Mouse (Mus musculus): ENCODE measurements at regions not wholly inside any gene's neighbourhood (a gene's known extent, or its start where the extent isn't known, plus 50 kb on each side); places are given as distances from the start of the nearest gene placed in this dataset.
A peak's percentile ranks its signal among the peaks of the same experiment; 100 is the strongest.

DNA sequence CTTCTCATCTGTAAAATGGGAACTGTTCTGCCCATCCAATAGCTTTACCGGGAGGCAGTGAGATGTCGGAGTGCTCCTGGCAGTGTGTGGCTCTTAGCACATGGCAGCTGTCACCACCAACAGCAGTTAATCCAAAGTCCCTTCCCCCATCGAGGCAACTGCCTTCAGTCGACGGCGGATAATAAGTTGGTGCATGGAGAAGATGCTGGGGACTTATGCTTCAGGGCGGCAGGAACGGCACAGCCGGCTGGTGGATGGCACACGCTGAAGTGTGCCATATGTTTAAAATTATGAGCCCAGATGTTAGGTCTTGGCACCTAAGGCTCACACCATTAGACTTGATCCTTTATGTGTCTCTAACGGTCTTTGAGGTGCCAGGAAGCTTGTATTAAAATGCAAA is 183.5 kb downstream of the Wdr11 start:
- Histone ChIP-seq H3K4me3 (ENCODE audit: low read depth, low read length) (no peak overlapping the region), H3K4me2 (ENCODE audit: low read depth, low read length, severe bottlenecking) (no peak overlapping the region), H3K4me1 (replicated peaks; ENCODE audit: control insufficient read depth, insufficient read depth, low read length) (peaks cover 5% of the 10 kb centered on the region; the same call in 1 of the 2 replicates), H3K27me3 (ENCODE audit: control insufficient read depth, insufficient read depth, low read length) (no peaks in the 10 kb centered on the region), H3K27ac (ENCODE audit: low read depth, low read length) (no peak overlapping the region), H3K36me3 (ENCODE audit: control insufficient read depth, insufficient read depth, low read length) (no peaks in the 10 kb centered on the region), H3K9me3 (ENCODE audit: control insufficient read depth, low read length) (no peaks in the 10 kb centered on the region), H3K9ac (ENCODE audit: low read length) (no peak overlapping the region)
- DNase-seq (ENCODE audit: low spot score) (peak; percentile 55), ATAC-seq (replicated peaks; ENCODE audit: low FRiP score) (peak; percentile 61; the same call in 1 of the 2 replicates)
- WGBS = 56% methylated on average over 11 of the region's 11 CpGs

DNA sequence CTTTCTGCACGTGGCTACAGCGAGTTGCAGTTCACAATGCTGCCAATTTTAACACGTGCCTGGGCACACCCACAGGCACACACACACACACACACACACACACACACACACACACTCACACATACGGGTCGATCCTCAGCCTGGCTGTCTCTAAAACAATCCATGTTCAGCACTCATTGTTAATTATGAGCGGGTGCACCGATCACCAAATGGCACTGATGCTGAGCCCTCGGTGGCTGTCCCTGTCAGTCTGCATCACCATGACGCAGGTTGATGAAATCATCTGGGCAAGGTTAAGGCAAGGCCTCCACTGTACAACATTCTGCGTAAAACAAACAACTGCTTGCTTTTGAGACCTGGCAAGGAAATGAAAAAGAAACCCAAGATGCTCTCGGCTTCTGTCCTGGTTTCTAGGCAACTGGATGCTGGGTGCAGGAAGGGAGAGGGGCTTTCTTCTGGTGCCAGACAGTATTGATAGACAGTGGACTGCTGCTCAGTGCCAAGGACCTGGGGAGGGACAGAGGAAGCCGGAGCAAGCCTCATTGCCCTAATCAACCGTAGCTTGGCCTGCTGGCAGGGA is 187.3 kb downstream of the Wdr11 start:
- no peak for DNase-seq (ENCODE audit: low spot score)
- 51% methylated on average over 13 of the region's 13 CpGs for WGBS
- Histone ChIP-seq H3K4me3 (ENCODE audit: low read depth, low read length) (no peak overlapping the region), H3K36me3 (ENCODE audit: control insufficient read depth, insufficient read depth, low read length) (no peaks in the 10 kb centered on the region), H3K27me3 (ENCODE audit: control insufficient read depth, insufficient read depth, low read length) (no peaks in the 10 kb centered on the region), H3K4me2 (ENCODE audit: low read depth, low read length, severe bottlenecking) (no peak overlapping the region), H3K4me1 (replicated peaks; ENCODE audit: control insufficient read depth, insufficient read depth, low read length) (peaks cover 3% of the 10 kb centered on the region; the same call in 1 of the 2 replicates), H3K9me3 (ENCODE audit: control insufficient read depth, low read length) (no peaks in the 10 kb centered on the region), H3K27ac (ENCODE audit: low read depth, low read length) (no peak overlapping the region), H3K9ac (ENCODE audit: low read length) (no peak overlapping the region)
- no peak; the same call in 1 of the 2 replicates for ATAC-seq (replicated peaks; ENCODE audit: low FRiP score)

GRCm38 (mm10) chr7:129779939-129780338 is 188.3 kb downstream of the Wdr11 start:
- no peaks in the 10 kb centered on the region for H3K9me3 ChIP-seq (ENCODE audit: control insufficient read depth, low read length)
- no peaks in the 10 kb centered on the region for H3K36me3 ChIP-seq (ENCODE audit: control insufficient read depth, insufficient read depth, low read length)
- H3K4me2 ChIP-seq (ENCODE audit: low read depth, low read length, severe bottlenecking) = no peak overlapping the region
- no peak overlapping the region for H3K27ac ChIP-seq (ENCODE audit: low read depth, low read length)
- H3K4me3 ChIP-seq (ENCODE audit: low read depth, low read length) = no peak overlapping the region
- ATAC-seq (replicated peaks; ENCODE audit: low FRiP score) (no peak), DNase-seq (ENCODE audit: low spot score) (no peak)
- H3K27me3 ChIP-seq (ENCODE audit: control insufficient read depth, insufficient read depth, low read length) = no peaks in the 10 kb centered on the region
- H3K4me1 ChIP-seq (replicated peaks; ENCODE audit: control insufficient read depth, insufficient read depth, low read length) = no peaks in the 10 kb centered on the region; the same call in 1 of the 2 replicates
- 70% methylated on average over 6 of the region's 6 CpGs for WGBS
- no peak overlapping the region for H3K9ac ChIP-seq (ENCODE audit: low read length)

DNA sequence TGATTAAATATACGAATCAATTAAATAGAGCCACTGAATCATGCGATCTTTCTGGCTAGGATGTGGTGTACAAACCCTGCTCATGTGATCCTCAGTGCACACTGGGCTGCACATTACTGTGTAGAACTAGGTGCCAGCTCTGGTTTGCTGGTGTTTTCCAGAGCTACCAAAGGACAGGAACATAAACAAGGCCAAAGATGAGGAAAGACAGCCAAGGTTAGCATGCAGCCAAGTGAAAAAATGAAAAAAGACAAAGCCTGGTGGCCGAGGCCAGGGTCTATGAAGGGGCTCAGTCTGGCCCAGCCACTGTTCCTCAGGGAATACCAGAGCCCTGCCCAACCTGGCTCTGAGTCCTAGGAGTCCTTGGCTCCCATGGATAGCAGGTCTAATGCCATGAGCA is 190.1 kb downstream of the Wdr11 start:
- DNase-seq (ENCODE audit: low spot score) (no peak), ATAC-seq (replicated peaks; ENCODE audit: low FRiP score) (no peak)
- Histone ChIP-seq H3K9me3 (ENCODE audit: control insufficient read depth, low read length) (no peaks in the 10 kb centered on the region), H3K27me3 (ENCODE audit: control insufficient read depth, insufficient read depth, low read length) (no peaks in the 10 kb centered on the region), H3K4me1 (replicated peaks; ENCODE audit: control insufficient read depth, insufficient read depth, low read length) (no peaks in the 10 kb centered on the region; the same call in 1 of the 2 replicates), H3K4me2 (ENCODE audit: low read depth, low read length, severe bottlenecking) (no peak overlapping the region), H3K36me3 (ENCODE audit: control insufficient read depth, insufficient read depth, low read length) (no peaks in the 10 kb centered on the region), H3K27ac (ENCODE audit: low read depth, low read length) (no peak overlapping the region), H3K4me3 (ENCODE audit: low read depth, low read length) (no peak overlapping the region), H3K9ac (ENCODE audit: low read length) (no peak overlapping the region)
- 79% methylated on average over 3 of the region's 3 CpGs for WGBS

DNA sequence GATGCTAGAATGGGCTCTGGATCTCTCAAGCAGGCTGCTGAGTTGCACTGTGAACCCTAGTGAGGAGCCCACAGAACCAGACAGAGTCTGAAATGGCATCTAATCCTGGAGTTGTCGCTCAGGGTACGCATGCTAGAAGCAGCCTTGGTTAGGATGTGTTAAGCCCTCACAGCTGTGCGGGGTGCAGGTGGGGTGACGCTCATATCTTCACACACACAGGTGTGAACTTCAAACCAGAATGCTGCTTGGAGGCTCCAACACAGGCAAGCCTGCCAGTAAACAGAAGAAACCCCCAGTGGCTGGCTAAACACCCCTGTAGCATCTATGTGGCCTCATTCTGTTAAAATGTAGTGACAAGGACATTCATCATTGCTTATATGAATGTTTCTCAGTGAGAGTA is 193.3 kb downstream of the Wdr11 start:
- H3K27ac ChIP-seq (ENCODE audit: low read depth, low read length) = no peak overlapping the region
- no peaks in the 10 kb centered on the region for H3K36me3 ChIP-seq (ENCODE audit: control insufficient read depth, insufficient read depth, low read length)
- H3K9me3 ChIP-seq (ENCODE audit: control insufficient read depth, low read length) = no peaks in the 10 kb centered on the region
- no peaks in the 10 kb centered on the region for H3K27me3 ChIP-seq (ENCODE audit: control insufficient read depth, insufficient read depth, low read length)
- ATAC-seq (replicated peaks; ENCODE audit: low FRiP score) (no peak), DNase-seq (ENCODE audit: low spot score) (peak; percentile 43)
- 91% methylated on average over 4 of the region's 4 CpGs for WGBS
- H3K4me3 ChIP-seq (ENCODE audit: low read depth, low read length) = no peak overlapping the region
- no peak overlapping the region for H3K9ac ChIP-seq (ENCODE audit: low read length)
- no peak overlapping the region for H3K4me2 ChIP-seq (ENCODE audit: low read depth, low read length, severe bottlenecking)
- H3K4me1 ChIP-seq (replicated peaks; ENCODE audit: control insufficient read depth, insufficient read depth, low read length) = no peaks in the 10 kb centered on the region

DNA sequence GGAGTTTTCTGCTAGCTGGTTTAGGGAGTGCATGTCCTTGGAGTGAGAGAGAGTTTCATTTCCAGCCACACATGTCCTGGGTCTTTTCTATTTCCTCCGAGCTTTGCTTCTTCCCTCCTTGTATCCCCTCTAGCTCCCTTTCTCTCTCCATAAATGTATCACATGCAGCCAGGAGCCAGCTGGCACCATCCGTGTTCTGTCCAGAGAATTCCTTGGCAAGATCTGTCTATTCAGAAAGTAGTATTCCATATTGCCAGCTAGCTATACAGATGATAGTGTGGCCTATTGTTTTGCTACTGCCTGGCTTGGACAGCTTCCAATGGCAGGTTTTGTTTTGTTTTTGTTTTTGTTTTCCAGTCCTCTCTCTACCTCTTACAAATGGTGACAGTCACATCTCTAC is 195.3 kb downstream of the Wdr11 start:
- H3K4me2 ChIP-seq (ENCODE audit: low read depth, low read length, severe bottlenecking) = no peak overlapping the region
- DNase-seq (ENCODE audit: low spot score) (no peak), ATAC-seq (replicated peaks; ENCODE audit: low FRiP score) (no peak)
- H3K27ac ChIP-seq (ENCODE audit: low read depth, low read length) = no peak overlapping the region
- no peaks in the 10 kb centered on the region for H3K27me3 ChIP-seq (ENCODE audit: control insufficient read depth, insufficient read depth, low read length)
- H3K36me3 ChIP-seq (ENCODE audit: control insufficient read depth, insufficient read depth, low read length) = no peaks in the 10 kb centered on the region
- no peaks in the 10 kb centered on the region for H3K9me3 ChIP-seq (ENCODE audit: control insufficient read depth, low read length)
- no peaks in the 10 kb centered on the region for H3K4me1 ChIP-seq (replicated peaks; ENCODE audit: control insufficient read depth, insufficient read depth, low read length)
- 74% methylated on average over 2 of the region's 2 CpGs for WGBS
- H3K4me3 ChIP-seq (ENCODE audit: low read depth, low read length) = no peak overlapping the region
- no peak overlapping the region for H3K9ac ChIP-seq (ENCODE audit: low read length)

GRCm38 (mm10) chr7:129787736-129788135 is 196.1 kb downstream of the Wdr11 start:
- Histone ChIP-seq H3K9me3 (ENCODE audit: control insufficient read depth, low read length) (no peaks in the 10 kb centered on the region), H3K27ac (ENCODE audit: low read depth, low read length) (no peak overlapping the region), H3K4me1 (replicated peaks; ENCODE audit: control insufficient read depth, insufficient read depth, low read length) (no peaks in the 10 kb centered on the region), H3K4me2 (ENCODE audit: low read depth, low read length, severe bottlenecking) (no peak overlapping the region), H3K4me3 (ENCODE audit: low read depth, low read length) (no peak overlapping the region), H3K36me3 (ENCODE audit: control insufficient read depth, insufficient read depth, low read length) (no peaks in the 10 kb centered on the region), H3K9ac (ENCODE audit: low read length) (no peak overlapping the region), H3K27me3 (ENCODE audit: control insufficient read depth, insufficient read depth, low read length) (no peaks in the 10 kb centered on the region)
- ATAC-seq (replicated peaks; ENCODE audit: low FRiP score) (no peak), DNase-seq (ENCODE audit: low spot score) (peak; percentile 8)
- 93% methylated on average over 2 of the region's 2 CpGs for WGBS

GRCm38 (mm10) chr7:129789461-129789860 is 197.8 kb downstream of the Wdr11 start:
- no peak for DNase-seq (ENCODE audit: low spot score)
- H3K4me3 ChIP-seq (ENCODE audit: low read depth, low read length) = no peak overlapping the region
- H3K4me1 ChIP-seq (replicated peaks; ENCODE audit: control insufficient read depth, insufficient read depth, low read length) = no peaks in the 10 kb centered on the region
- H3K36me3 ChIP-seq (ENCODE audit: control insufficient read depth, insufficient read depth, low read length) = no peaks in the 10 kb centered on the region
- H3K9me3 ChIP-seq (ENCODE audit: control insufficient read depth, low read length) = no peaks in the 10 kb centered on the region
- WGBS = 56% methylated on average over 6 of the region's 6 CpGs
- no peak overlapping the region for H3K27ac ChIP-seq (ENCODE audit: low read depth, low read length)
- no peaks in the 10 kb centered on the region for H3K27me3 ChIP-seq (ENCODE audit: control insufficient read depth, insufficient read depth, low read length)
- ATAC-seq (replicated peaks; ENCODE audit: low FRiP score) = no peak
- no peak overlapping the region for H3K4me2 ChIP-seq (ENCODE audit: low read depth, low read length, severe bottlenecking)
- no peak overlapping the region for H3K9ac ChIP-seq (ENCODE audit: low read length)

Data from forebrain, embryonic 11.5 days (tissue).